Mouse (Mus musculus) MN1 (cell line): ENCODE data around the gene Mtmr4.

ENCODE experiments used
- DNase-seq: peaks from one replicate; pipeline ENCODE4 v3.0.0-alpha.2; 2016; ENCODE audit warnings: low spot score

The Mtmr4 gene

GRCm38 (mm10) chr11:87581933-87582710 lies 9.8 kb upstream of the Mtmr4 start:
- no peak for DNase-seq

- DNase-seq = no peak
Measured at GRCm38 (mm10) chr11:87583291-87584034, 8.5 kb upstream of the Mtmr4 start.

- DNase-seq = no peak
Measured at GRCm38 (mm10) chr11:87584711-87585505, 7.1 kb upstream of the Mtmr4 start.

- no peak for DNase-seq
Measured at GRCm38 (mm10) chr11:87587211-87587874, 4.6 kb upstream of the Mtmr4 start.

- DNase-seq = no peak
Measured at GRCm38 (mm10) chr11:87589605-87590004, 2.4 kb upstream of the Mtmr4 start.

GRCm38 (mm10) chr11:87590841-87591525 lies 979 bp upstream of the Mtmr4 start:
- peak; percentile 34 for DNase-seq

- no peak for DNase-seq
Measured at GRCm38 (mm10) chr11:87592354-87592695, 363 bp downstream of the Mtmr4 start.

GRCm38 (mm10) chr11:87592713-87593598 lies 994 bp downstream of the Mtmr4 start:
- no peak for DNase-seq

GRCm38 (mm10) chr11:87595327-87595841 lies 3.4 kb downstream of the Mtmr4 start:
- peak; percentile 85 for DNase-seq

GRCm38 (mm10) chr11:87595976-87596375 lies 4.0 kb downstream of the Mtmr4 start:
- DNase-seq = peak; percentile 23

GRCm38 (mm10) chr11:87596492-87596891 lies 4.5 kb downstream of the Mtmr4 start:
- DNase-seq = peak; percentile 23

- DNase-seq = no peak
Measured at GRCm38 (mm10) chr11:87597061-87597460, 5.1 kb downstream of the Mtmr4 start.

GRCm38 (mm10) chr11:87599395-87600089 lies 7.6 kb downstream of the Mtmr4 start:
- no peak for DNase-seq

GRCm38 (mm10) chr11:87600322-87600853 lies 8.4 kb downstream of the Mtmr4 start:
- DNase-seq = no peak

GRCm38 (mm10) chr11:87602234-87602633 lies 10.3 kb downstream of the Mtmr4 start:
- no peak for DNase-seq

- no peak for DNase-seq
Measured at GRCm38 (mm10) chr11:87603571-87603970, 11.6 kb downstream of the Mtmr4 start.

GRCm38 (mm10) chr11:87609264-87609663 lies 17.3 kb downstream of the Mtmr4 start:
- DNase-seq = no peak

- no peak for DNase-seq
Measured at GRCm38 (mm10) chr11:87611547-87611946, 19.6 kb downstream of the Mtmr4 start.

- no peak for DNase-seq
Measured at GRCm38 (mm10) chr11:87613972-87614371, 22.0 kb downstream of the Mtmr4 start.
